Mouse (Mus musculus): ENCODE measurements at regions not wholly inside any gene's neighbourhood (a gene's known extent, or its start where the extent isn't known, plus 50 kb on each side); places are given as distances from the start of the nearest gene placed in this dataset.
"Not testable (repeated sequence)": the region's sequence is repeated elsewhere in the genome, so short reads cannot be mapped to it uniquely, and the experiment has no call there.

- H3K36me3 ChIP-seq (ENCODE audit: control insufficient read depth, insufficient read depth, low read length) = no peaks in the 10 kb centered on the region
- WGBS = 68% methylated on average over 7 of the region's 7 CpGs
- ATAC-seq (ENCODE audit: low FRiP score, low read depth) = no peak
Measured at GRCm38 (mm10) chr7:39728930-39729329, 211.4 kb downstream of the Zfp619 start.

DNA sequence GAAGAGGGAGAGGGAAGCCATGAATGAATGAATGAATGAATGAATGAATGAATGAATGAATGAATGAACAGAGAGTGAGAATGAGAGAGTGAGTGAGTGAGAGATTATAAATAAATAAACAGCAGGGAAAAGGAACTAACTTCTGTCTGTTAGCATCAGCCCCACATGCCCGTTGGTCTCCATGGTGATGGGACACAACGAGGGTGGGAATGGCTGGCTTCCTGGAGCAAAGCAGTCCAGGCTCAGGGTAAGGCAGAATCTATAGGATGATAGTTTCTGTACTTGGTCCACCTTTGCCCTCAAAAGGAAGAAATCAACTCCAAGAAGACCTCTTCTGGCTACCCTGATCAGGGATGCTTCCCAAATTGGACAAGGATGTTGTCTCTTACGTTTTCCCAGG, 212.2 kb downstream of the Zfp619 start:
- no peak for ATAC-seq (ENCODE audit: low FRiP score, low read depth)
- no peaks in the 10 kb centered on the region for H3K9me3 ChIP-seq (ENCODE audit: control insufficient read depth, low read length)

More at GRCm38 (mm10) chr7:39728930-39729329, 211.4 kb downstream of the Zfp619 start:
- Histone ChIP-seq H3K9me3 (ENCODE audit: control insufficient read depth, low read length) (no peaks in the 10 kb centered on the region), H3K4me1 (ENCODE audit: control insufficient read depth, insufficient read depth, low read length) (no peaks in the 10 kb centered on the region), H3K27ac (replicated peaks; ENCODE audit: low read depth, low read length) (no peak overlapping the region), H3K4me3 (replicated peaks; ENCODE audit: low read length) (no peak overlapping the region), H3K9ac (ENCODE audit: low read depth, low read length, severe bottlenecking) (no peak overlapping the region), H3K4me2 (replicated peaks; ENCODE audit: low read depth, low read length, severe bottlenecking) (no peak overlapping the region), H3K27me3 (ENCODE audit: control insufficient read depth, insufficient read depth, low read length) (no peaks in the 10 kb centered on the region)
- no peak for DNase-seq (ENCODE audit: low spot score)
- no peak for TF ChIP-seq POLR2A (IDR thresholded peaks at IDR 0.05; ENCODE audit: borderline replicate concordance, extremely low read depth, insufficient read depth, insufficient read length)

GRCm38 (mm10) chr7:39732790-39733189, 215.2 kb downstream of the Zfp619 start:
- DNase-seq (ENCODE audit: low spot score) = no peak
- no peaks in the 10 kb centered on the region for H3K4me1 ChIP-seq (ENCODE audit: control insufficient read depth, insufficient read depth, low read length)
- H3K9ac ChIP-seq (ENCODE audit: low read depth, low read length, severe bottlenecking) = no peak overlapping the region
- no peaks in the 10 kb centered on the region for H3K27me3 ChIP-seq (ENCODE audit: control insufficient read depth, insufficient read depth, low read length)
- no peaks in the 10 kb centered on the region for H3K9me3 ChIP-seq (ENCODE audit: control insufficient read depth, low read length)
- no peak for TF ChIP-seq POLR2A (IDR thresholded peaks at IDR 0.05; ENCODE audit: borderline replicate concordance, extremely low read depth, insufficient read depth, insufficient read length)
- H3K4me3 ChIP-seq (replicated peaks; ENCODE audit: low read length) = no peak overlapping the region
- ATAC-seq (ENCODE audit: low FRiP score, low read depth) = no peak
- no peak overlapping the region for H3K27ac ChIP-seq (replicated peaks; ENCODE audit: low read depth, low read length)
- no peak overlapping the region for H3K4me2 ChIP-seq (replicated peaks; ENCODE audit: low read depth, low read length, severe bottlenecking)
- H3K36me3 ChIP-seq (ENCODE audit: control insufficient read depth, insufficient read depth, low read length) = no peaks in the 10 kb centered on the region
- WGBS = 76% methylated on average over 1 of the region's 1 CpGs

More for the DNA sequence above, 212.2 kb downstream of the Zfp619 start:
- no peaks in the 10 kb centered on the region for H3K27me3 ChIP-seq (ENCODE audit: control insufficient read depth, insufficient read depth, low read length)
- no peak overlapping the region for H3K9ac ChIP-seq (ENCODE audit: low read depth, low read length, severe bottlenecking)
- DNase-seq (ENCODE audit: low spot score) = no peak
- WGBS = 61% methylated on average over 3 of the region's 3 CpGs
- H3K4me3 ChIP-seq (replicated peaks; ENCODE audit: low read length) = no peak overlapping the region
- no peak overlapping the region for H3K4me2 ChIP-seq (replicated peaks; ENCODE audit: low read depth, low read length, severe bottlenecking)
- no peak for TF ChIP-seq POLR2A (IDR thresholded peaks at IDR 0.05; ENCODE audit: borderline replicate concordance, extremely low read depth, insufficient read depth, insufficient read length)
- no peaks in the 10 kb centered on the region for H3K4me1 ChIP-seq (ENCODE audit: control insufficient read depth, insufficient read depth, low read length)
- H3K27ac ChIP-seq (replicated peaks; ENCODE audit: low read depth, low read length) = no peak overlapping the region
- no peaks in the 10 kb centered on the region for H3K36me3 ChIP-seq (ENCODE audit: control insufficient read depth, insufficient read depth, low read length)

GRCm38 (mm10) chr7:39748395-39748794, 230.8 kb downstream of the Zfp619 start:
- ATAC-seq (ENCODE audit: low FRiP score, low read depth); H3K27me3 ChIP-seq (ENCODE audit: control insufficient read depth, insufficient read depth, low read length); H3K9ac ChIP-seq (ENCODE audit: low read depth, low read length, severe bottlenecking); H3K4me3 ChIP-seq (replicated peaks; ENCODE audit: low read length); H3K9me3 ChIP-seq (ENCODE audit: control insufficient read depth, low read length); H3K27ac ChIP-seq (replicated peaks; ENCODE audit: low read depth, low read length); H3K4me1 ChIP-seq (ENCODE audit: control insufficient read depth, insufficient read depth, low read length); H3K36me3 ChIP-seq (ENCODE audit: control insufficient read depth, insufficient read depth, low read length); H3K4me2 ChIP-seq (replicated peaks; ENCODE audit: low read depth, low read length, severe bottlenecking); DNase-seq (ENCODE audit: low spot score): not testable (repeated sequence)

GRCm38 (mm10) chr7:39750448-39750847, 232.9 kb downstream of the Zfp619 start:
- TF ChIP-seq POLR2A (IDR thresholded peaks at IDR 0.05; ENCODE audit: borderline replicate concordance, extremely low read depth, insufficient read depth, insufficient read length) = no peak
- H3K4me2 ChIP-seq (replicated peaks; ENCODE audit: low read depth, low read length, severe bottlenecking) = no peak overlapping the region

GRCm38 (mm10) chr7:39764366-39764765, 246.8 kb downstream of the Zfp619 start:
- no peak for TF ChIP-seq POLR2A (IDR thresholded peaks at IDR 0.05; ENCODE audit: borderline replicate concordance, extremely low read depth, insufficient read depth, insufficient read length)

More at GRCm38 (mm10) chr7:39750448-39750847, 232.9 kb downstream of the Zfp619 start:
- DNase-seq (ENCODE audit: low spot score) (no peak), ATAC-seq (ENCODE audit: low FRiP score, low read depth) (no peak)
- H3K36me3 ChIP-seq (ENCODE audit: control insufficient read depth, insufficient read depth, low read length) = no peaks in the 10 kb centered on the region
- H3K9me3 ChIP-seq (ENCODE audit: control insufficient read depth, low read length) = no peaks in the 10 kb centered on the region
- H3K27ac ChIP-seq (replicated peaks; ENCODE audit: low read depth, low read length) = no peak overlapping the region
- H3K4me3 ChIP-seq (replicated peaks; ENCODE audit: low read length) = no peak overlapping the region
- WGBS = 86% methylated on average over 7 of the region's 7 CpGs
- H3K27me3 ChIP-seq (ENCODE audit: control insufficient read depth, insufficient read depth, low read length) = no peaks in the 10 kb centered on the region
- H3K9ac ChIP-seq (ENCODE audit: low read depth, low read length, severe bottlenecking) = no peak overlapping the region
- H3K4me1 ChIP-seq (ENCODE audit: control insufficient read depth, insufficient read depth, low read length) = no peaks in the 10 kb centered on the region

More at GRCm38 (mm10) chr7:39764366-39764765, 246.8 kb downstream of the Zfp619 start:
- no peak for ATAC-seq (ENCODE audit: low FRiP score, low read depth)
- Histone ChIP-seq H3K9me3 (ENCODE audit: control insufficient read depth, low read length) (no peaks in the 10 kb centered on the region), H3K27ac (replicated peaks; ENCODE audit: low read depth, low read length) (no peak overlapping the region), H3K4me2 (replicated peaks; ENCODE audit: low read depth, low read length, severe bottlenecking) (no peak overlapping the region), H3K27me3 (ENCODE audit: control insufficient read depth, insufficient read depth, low read length) (no peaks in the 10 kb centered on the region), H3K9ac (ENCODE audit: low read depth, low read length, severe bottlenecking) (no peak overlapping the region), H3K4me3 (replicated peaks; ENCODE audit: low read length) (no peak overlapping the region), H3K4me1 (ENCODE audit: control insufficient read depth, insufficient read depth, low read length) (no peaks in the 10 kb centered on the region), H3K36me3 (ENCODE audit: control insufficient read depth, insufficient read depth, low read length) (no peaks in the 10 kb centered on the region)
- DNase-seq (ENCODE audit: low spot score) = no peak
- 83% methylated on average over 2 of the region's 2 CpGs for WGBS
